Mouse (Mus musculus): ENCODE measurements around the gene Smarce1.
A peak's percentile ranks its signal among the peaks of the same experiment; 100 is the strongest.

The Smarce1 gene

DNA sequence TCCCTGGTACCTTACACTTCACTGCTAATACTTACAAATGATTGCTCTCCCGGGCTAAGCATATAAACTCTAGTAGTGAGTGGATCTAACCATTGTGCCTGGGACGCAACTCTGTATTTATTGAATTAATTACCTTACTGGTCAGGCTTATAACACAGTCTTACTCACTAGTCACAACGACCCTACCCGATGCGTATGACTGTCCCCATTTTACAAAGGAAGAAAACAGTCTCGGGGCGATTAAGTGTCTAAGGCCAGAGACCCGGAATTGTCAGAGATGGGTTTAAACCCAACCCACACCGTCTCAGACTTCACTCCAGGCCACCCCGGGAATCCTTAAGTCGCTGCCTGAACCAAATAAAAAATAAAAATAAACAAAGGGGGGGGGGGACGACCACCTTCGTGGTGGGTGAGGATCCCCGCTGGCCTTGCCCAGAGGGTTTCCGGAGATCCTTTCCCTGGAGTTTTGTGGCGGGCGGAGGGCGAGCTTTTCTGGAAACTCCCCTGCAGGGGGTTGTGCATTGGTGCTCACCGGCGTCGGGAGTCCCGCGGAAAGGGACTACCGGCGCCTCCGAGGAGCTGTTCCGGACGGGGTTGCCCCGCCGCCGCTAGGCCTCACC, 1.1 kb downstream of the Smarce1 start:
- DNase-seq (ENCODE audit: low spot score): no peak

DNA sequence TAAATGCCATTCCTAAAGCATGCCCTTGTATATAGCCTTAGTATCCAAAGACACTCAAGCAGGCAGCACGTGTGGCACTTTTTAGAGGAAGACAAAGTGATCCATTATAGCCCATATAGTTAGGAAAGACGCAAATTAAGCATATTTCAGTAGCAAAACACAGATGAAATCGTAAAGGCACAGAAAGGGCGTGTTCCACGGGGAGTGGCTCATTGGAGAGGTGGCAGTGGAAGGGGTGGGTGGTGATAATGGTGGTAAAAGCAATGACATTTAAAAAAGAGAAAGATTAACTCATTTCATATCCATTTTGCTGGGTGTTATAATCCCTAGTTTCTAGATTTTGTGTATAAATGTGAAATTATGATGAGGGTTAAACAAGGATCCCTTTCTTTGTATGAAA, 4.5 kb downstream of the Smarce1 start:
- no peak for DNase-seq (ENCODE audit: low spot score)

DNA sequence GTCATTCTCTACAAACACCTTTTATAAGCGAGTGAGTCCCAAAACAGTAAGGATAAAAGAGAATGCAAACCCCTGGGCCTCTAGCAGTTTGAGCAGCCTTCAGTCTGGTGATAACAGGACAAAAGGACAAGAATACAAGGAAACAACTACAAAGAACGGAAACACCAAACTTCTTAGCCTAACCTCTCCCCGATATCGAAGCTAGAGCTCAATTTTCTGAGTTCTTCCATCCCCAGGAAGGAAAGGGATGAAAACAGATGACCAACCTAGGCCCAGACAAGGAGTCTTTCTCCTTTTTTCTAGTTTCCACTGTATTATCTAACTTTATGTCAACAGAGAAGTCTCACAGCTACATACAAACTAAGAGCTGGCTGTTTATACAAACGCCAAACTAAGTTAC, 7.5 kb downstream of the Smarce1 start:
- no peak for DNase-seq (ENCODE audit: low spot score)

DNA sequence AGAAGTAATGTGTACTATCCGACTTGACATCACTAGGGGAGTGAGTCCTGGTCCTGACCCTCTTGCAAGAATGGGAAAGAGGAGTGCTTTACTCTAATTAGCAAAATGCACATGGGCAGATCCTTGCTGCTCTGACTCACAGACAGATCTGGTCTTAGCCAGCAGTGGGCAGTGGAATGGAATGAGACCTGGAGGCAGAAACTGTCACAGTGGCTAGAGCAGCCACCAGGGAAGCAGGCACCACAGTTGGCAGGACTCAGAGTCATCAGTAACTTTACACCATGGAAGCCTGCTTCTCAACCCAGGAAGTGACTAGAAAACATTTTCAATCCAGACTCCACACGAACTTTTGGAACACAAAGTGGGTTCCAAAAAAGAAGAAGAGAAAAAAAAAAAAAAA, 9.0 kb downstream of the Smarce1 start:
- DNase-seq (ENCODE audit: low spot score): no peak

DNA sequence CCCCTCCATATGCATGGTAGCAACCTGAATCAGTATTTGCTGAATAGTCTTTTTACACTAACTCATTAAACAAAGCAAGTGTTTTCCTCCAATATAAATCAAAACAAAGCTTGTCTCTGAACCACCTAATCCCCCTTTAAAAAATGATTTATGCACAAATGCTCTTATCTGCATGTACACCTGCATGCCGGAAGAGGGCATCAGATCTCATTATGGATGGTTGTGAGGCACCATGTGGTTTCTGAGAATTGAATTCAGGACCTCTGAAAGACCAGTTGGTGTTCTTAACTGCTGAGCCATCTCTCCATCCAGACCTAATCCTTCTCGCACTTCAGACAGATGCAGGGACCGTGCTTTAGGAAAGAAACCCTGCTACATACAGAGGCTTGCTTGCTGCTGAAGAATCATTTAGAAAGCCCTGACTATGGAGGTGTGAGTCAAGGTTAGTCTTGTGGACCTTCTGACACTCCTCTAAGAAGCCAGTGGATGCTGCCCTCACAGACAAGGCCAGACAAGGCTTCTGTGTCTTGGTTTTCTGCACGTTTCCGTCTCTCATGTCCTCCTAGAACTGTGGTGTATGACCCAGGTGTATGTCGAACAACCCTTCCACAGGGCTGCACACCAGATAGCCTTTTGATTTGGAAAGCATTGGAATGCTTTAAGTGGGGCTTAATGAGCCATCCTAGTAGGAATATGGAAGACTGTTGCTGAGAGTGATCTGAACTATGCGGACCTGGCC, 13.4 kb downstream of the Smarce1 start:
- no peak for DNase-seq (ENCODE audit: low spot score)

DNA sequence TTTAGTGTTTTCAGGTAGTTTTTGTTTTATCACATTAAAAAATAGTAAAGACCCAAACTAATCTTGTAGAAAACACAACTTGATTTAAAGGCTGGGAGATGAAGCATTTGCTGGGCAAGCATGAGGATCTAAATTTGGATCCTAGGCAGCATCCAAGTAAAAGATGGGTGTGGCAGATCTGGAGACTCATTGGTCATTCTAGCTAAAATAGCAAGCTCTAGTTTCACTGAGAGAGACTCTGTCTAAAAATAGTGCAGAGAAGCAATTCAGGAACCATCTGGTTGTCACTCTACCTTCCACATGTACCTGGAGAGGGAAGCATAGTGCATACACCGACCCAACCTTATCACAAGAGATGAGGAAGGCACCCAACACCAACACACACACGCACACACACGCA, 14.6 kb downstream of the Smarce1 start:
- no peak for DNase-seq (ENCODE audit: low spot score)

DNA sequence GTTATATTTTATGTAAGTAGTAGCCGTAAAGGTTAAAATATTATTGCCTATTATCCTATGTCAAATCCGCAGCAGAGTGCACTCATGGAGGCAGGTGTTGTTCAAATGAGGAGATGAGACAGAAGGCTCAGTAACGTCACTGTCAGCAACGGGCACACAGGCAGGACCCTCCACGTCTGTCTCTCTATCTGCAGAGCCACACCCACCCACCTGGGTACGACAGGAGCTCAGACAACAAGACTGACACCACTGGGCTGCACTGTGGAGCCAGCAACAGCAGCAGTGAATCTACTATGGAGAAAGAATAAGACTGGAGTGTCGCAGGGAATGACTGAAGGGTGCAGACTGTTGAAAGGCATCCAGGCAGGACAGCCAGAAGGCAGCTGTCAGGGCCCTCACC, 18.1 kb downstream of the Smarce1 start:
- DNase-seq (ENCODE audit: low spot score): no peak

DNA sequence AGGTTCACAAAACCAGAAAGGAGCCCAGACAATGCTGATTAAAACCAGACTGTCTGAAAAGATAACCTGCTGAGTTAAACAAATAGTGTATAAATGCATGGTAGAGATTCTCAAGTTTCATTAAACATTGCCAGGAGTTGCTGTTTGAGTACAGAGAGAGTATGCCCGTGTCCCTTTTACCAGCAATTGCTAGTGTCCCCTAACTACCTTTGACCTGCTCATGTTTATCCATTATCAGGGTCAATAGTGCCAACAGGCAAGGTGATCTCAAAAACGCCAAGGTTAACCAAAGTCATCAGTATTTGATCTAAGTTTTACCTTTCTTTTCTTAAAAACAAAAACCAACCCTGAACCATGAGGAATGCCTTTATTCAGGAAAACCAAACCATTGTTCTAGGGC, 18.9 kb downstream of the Smarce1 start:
- DNase-seq (ENCODE audit: low spot score): no peak

DNA sequence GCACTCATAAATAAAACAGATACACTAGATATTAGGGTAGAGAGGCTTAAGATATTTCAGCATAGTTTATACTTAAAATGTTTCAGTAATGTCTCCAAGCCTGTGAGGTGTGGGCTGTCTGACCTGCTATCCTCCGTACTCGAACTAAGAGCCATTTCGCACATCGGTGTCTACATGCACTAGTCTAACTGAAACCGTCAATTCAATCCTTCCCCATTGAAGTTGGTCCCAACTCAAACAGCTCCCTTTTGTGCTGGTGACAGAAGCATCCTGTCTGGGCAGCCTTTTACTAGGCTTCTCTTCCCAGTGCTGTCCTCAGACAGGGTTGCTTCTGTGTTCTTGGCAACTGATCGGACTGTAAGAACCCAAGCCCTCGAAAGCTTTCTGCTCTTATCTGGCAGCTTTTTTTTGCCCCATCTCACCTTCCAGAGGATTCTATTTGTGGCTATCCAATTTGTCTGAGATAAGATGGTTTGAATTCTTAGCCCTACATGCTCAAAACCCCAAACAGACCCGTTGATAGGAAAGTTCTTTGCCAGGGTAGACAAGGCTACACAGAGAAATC, 22.6 kb downstream of the Smarce1 start:
- DNase-seq (ENCODE audit: low spot score): no peak

DNA sequence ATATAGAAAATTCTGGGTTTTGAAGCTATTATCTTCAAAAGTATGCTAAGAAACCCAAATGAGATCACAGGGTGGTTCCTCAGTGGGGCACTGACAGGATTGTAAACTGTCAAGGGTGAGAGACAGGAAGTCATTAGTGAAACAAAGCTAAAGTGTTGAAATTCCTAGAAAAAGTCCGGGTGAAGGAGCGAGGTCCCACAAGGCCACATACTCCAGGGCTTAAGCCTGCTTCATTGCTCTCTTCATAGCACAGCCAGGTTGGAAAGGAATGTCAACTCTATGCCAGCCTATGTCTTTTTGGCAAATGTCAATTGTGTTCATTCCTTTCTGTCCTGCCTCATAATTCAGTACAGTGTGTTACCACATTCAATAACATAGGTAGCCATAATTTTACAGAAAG, 23.4 kb downstream of the Smarce1 start:
- DNase-seq (ENCODE audit: low spot score): no peak

DNA sequence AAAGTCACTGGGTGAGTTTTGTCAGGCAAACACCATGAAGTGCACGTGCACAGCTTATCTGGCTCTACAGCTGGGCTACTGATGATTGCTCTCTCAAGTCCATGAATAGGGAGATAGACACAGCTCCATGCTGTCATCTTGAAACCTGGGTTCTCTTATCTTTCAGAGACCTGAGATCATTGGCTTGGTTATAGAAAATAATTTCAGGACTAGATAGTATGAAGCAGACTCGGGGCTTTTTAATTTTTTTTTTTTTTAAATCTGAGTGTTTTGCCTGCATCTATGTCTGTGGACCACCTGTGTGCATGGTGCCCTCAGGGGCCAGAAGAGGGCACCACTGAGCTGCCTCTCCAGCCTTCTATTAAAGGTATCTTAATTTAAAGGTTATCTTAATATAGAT, 23.9 kb downstream of the Smarce1 start:
- DNase-seq (ENCODE audit: low spot score): peak; percentile 39

DNA sequence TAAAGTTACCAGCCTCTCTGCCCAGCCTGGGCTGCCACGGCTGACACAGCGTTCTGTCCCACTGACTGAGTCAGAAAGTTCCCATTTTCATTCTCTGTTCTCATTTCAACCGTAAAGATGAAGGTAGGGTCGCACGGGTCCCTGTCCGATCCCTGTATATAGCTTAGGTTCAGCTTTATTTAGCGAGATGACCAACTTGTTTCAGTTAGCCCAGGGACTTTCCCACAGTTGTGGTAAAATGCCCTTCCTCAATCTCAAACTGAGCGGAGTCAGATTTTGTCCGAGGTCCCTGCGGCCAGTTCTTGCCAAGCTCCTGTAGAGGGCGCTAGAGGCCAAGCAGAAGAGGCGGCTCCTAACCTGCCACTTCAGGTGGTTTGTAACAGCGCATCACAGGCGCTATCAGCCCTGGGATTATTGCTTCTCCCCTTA, 41.6 kb downstream of the Smarce1 start:
- DNase-seq (ENCODE audit: low spot score): peak; percentile 81

DNA sequence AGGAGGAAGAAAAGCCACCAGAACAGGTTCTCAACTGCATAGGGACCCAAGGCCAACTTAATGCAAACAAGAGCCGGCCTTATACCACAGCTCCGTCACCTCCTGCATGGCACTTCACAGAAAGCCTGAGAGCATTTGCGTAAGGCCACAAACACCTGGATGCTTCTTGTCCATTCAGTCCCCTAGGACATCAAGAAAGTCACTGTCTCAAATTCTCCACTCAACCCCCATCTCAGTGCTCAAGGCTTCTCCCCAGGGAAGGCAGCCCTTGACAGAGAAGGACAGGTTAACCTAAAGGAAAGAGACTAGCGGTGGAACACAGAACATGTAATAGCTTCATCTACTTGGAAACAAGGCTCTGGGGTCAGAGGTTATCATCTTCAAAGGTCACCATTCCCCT, 43.5 kb downstream of the Smarce1 start:
- DNase-seq (ENCODE audit: low spot score): no peak

DNA sequence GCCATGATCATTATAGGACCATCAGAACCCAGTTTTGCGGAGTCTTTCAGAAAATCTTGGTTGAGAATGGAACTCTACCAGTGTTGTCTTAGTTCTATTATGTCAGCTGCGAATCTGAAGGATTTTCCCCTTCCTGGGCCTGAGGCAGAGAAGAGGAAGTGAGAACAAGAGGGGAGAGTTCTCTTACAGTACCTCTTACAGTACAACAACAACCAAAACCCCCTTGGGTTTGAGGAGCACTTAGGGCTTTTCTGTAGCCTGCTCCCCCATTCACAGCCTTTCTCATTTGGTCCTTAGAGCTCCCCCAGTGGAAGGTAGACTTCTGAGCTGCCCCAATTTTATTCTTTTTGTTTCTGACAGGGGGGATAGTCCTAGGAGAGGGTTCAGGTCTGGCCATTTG, 44.0 kb downstream of the Smarce1 start:
- peak; percentile 58 for DNase-seq (ENCODE audit: low spot score)

DNA sequence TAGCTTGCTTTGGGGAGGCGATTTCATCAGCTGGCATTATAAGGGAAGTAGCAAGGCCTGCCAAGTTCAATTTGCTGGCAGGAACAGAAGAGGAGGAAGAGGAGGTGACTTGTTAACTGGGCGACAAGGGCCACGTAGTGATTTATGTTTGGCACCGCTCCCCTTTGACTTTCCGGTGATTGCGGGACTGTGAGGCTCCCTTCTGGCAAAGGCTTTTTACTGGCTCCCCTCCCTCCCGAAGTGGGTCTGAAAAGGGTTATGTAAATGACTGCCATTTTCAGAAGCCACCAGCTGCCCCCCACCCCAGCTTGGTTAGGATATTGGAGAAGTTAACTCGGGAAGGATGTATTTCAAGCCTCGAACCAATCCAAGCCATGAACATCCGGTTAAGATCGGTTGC, 48.2 kb downstream of the Smarce1 start:
- peak; percentile 39 for DNase-seq (ENCODE audit: low spot score)

DNA sequence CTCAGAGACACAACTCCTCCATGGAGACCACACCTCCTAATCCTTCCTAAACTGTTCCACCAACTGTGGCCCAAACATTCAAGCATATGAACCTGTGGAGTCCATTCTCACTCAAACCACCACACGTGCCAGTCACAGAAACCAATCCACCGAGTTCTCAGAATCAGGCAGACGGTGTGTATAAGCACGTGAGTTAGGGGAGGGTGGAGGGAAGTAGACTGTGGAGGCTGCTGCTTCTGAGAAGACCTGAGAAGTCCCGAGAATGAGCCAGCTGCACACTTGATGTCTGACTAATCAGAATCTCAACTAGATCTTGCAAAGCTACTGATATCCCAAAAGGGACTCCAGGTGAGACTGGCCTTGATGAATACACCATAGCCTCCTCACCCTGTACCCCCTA, 50.7 kb downstream of the Smarce1 start:
- DNase-seq (ENCODE audit: low spot score): no peak

DNA sequence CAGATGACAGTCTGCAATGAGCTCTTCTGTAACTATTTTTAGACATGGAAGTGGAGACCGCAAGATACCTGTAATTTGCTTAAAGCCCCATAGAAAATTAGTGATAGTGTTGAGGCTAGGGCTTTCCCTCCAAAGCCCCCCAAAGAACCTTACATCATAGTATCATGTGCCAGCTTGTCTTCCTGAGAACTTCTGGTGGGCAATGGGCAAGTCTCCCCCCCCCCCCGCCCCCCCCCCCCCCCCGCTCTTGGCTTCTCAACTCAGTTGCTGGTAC, 53.0 kb downstream of the Smarce1 start:
- no peak for DNase-seq (ENCODE audit: low spot score)

DNA sequence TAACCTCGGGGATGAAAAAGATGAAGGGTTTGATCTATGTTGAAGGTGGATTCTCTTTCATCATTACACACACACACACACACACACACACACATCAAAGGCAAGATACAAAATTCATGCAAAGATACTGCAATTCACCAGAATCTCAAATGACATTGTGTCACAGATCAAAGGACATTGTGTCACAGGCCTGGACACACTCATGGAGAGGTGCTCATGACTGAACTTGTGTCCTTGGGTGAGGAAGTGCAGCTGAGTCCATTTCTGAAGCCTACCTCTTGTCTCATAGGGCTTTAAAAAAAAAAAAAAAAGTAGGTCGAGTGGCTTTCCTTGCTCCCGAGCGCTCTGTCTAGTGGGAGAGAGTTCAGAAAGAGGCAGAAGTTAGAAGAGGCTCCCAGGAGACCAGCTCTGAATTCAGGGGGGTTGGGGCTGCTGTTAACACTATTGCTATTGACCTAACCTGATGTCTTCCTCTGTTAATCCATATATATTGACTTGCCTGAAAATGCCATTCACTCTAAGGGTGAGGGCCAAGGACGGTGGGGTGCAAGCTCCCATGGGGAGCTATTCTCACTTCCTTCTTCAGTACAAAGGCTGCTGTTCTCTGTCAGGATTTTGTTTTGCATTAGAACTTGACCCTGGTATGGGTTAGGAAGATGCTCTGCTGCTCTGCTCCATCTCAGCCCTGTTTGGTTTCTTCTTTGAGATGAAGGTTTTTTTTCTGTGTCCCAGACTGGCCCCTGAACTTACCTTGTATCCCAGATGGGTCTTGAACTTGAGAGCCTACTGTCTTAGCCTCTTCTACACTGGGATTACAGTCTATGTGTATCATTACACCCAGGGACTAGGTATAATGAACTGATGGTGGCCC, 53.5 kb downstream of the Smarce1 start:
- no peak for DNase-seq (ENCODE audit: low spot score)

DNA sequence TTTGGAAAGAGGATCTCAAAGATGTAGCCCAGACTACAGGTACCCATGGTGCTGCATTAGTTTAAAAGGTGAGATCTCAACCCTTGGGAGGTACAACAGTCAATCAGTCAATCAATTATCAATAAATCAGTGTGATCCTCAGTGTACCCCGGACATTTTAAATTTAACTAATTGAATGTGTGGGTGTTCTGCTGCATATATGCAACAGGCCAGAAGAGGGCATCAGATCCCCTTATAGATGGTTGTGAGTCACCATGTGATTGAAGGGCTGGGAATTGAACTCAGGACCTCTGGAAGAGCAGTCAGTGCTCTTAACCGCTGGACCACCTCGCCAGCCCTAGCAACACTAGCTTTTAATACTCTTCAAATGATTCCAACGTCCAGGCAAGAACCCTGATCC, 58.8 kb downstream of the Smarce1 start:
- peak; percentile 26 for DNase-seq (ENCODE audit: low spot score)

DNA sequence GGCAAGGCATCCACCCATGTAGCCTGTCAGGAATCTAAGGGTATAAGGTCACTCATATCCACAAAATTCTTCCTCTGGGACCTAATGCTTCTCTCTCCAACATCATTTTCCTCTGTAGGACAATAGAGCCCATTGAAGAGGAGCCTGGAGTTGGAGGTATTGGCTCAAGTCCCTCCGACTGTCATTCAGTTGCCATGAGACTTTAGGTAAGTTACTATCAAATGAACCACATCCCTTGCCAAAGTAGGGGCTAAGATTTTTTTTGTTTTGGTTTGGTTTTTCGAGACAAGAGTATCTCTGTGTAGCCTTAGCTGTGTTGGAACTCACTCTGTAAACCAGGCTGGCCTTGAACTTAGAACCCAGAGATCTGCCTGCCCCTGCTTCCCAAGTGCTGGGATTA, 59.4 kb downstream of the Smarce1 start:
- DNase-seq (ENCODE audit: low spot score): peak; percentile 47

DNA sequence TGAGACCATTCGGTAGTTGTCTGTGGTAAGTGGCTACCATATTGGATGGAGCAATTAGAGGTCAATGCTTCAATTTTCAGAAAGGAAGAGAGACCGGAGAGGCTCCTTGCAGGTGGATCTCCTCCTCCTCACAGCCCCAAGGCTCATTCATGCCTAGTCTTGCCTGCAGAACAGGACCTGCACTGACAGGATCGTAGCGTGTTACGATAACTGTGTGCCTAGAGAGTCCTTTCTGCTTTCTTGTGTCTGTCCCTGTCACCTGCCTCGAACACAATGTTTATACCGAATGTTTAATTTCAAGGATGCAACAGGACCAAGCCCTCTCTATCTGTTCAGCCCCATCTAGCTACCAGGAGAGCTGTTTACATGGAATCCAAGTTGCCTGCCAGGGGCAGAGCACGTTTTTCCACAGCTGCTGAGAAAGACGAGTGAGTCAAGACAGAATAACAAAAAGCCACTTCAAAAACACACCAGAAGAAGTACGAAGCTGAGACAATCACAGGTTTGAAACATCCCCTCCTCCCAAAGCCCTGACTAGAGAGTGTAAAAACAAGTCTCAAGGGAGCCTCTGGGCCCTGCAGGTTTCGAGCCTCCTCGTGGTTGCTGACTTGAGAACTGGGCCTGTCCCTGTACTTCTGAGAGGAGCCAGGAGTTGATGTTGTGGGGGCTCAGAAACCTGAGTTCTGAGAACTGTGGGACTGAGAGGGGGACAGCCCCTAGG, 60.1 kb downstream of the Smarce1 start:
- DNase-seq (ENCODE audit: low spot score): peak; percentile 94

DNA sequence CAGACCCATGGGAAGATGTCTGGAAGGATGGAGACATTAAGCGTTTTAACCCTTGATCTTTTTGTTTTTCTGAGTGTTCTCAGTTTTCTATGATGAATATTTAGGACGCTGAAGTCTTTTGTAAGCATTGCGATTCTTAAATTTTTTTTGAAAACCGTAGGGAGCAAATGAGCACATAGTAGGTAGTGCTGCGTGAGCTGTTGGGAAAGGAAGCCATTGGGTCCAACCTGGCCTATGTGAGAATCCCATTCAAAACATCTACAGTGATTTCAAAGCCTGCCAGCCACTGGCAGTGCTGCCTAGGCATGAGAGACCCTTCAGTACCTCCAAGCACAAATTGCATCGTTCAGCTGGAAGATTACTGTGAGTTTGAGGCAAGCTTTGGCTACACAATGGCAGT, 60.8 kb downstream of the Smarce1 start:
- DNase-seq (ENCODE audit: low spot score): no peak

Data from T-cell, adult 2 months (primary cell).